Mouse (Mus musculus) layer of hippocampus, adult 18-20 months (tissue): ENCODE data around the gene Doc2b. TPM values are rescaled to one million over a fixed set of nuclear protein-coding genes. Genes with fewer than 3 reads are reported as not detected.
A peak's percentile ranks its signal among the peaks of the same experiment; 100 is the strongest.

ENCODE experiments used
- DNase-seq, 2 experiments: peaks; one replicate each; pipeline ENCODE4 v3.0.0; 2022; ENCODE audit warnings: low spot score in 2 of 2
- long read RNA-seq: library from polyadenylated mRNA; stranded (forward); transcript quantifications from one replicate; pipeline ENCODE4 v2.0.0, GENCODE M21; 2021
- total RNA-seq, 2 experiments: library from RNA; stranded (reverse); gene quantifications; 2 replicates each; pipeline ENCODE4 v1.2.3; 2021

Gene Doc2b
- total RNA-seq: 100 to 1,000 TPM; 105 to 115 TPM
- long read RNA-seq, full-length matches to known transcripts: 8 of 26 reads
- long read RNA-seq, partial matches to known transcripts: 17 of 26 reads
- long read RNA-seq, other reads (novel, unspliced or antisense): 1 of 26 reads

DNA sequence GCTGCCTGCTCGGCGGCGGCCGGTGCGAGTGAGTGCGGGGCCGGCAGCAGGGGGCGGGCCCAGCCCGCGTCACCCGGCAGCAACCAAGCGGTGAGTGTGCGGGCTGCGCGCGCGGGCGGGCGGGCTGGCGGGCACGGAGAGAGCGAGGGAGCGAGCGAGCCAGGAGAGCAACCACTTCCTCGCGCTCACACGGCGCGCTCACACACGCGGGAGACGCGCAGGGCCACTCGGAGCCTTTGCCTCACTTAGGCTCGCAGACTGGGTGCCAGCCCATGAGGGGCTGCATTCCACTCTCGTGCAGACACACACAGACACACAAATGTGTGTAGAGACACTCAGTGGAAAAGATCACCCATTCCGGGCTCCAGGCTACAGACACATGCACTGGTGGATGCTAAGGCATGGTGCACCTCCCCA is at the start of gene Doc2b:
Gene Doc2b, minus strand, starts transcription at position 21 of the 417 bp plus-strand sequence.
- DNase-seq: peak; percentile 82 to 83

DNA sequence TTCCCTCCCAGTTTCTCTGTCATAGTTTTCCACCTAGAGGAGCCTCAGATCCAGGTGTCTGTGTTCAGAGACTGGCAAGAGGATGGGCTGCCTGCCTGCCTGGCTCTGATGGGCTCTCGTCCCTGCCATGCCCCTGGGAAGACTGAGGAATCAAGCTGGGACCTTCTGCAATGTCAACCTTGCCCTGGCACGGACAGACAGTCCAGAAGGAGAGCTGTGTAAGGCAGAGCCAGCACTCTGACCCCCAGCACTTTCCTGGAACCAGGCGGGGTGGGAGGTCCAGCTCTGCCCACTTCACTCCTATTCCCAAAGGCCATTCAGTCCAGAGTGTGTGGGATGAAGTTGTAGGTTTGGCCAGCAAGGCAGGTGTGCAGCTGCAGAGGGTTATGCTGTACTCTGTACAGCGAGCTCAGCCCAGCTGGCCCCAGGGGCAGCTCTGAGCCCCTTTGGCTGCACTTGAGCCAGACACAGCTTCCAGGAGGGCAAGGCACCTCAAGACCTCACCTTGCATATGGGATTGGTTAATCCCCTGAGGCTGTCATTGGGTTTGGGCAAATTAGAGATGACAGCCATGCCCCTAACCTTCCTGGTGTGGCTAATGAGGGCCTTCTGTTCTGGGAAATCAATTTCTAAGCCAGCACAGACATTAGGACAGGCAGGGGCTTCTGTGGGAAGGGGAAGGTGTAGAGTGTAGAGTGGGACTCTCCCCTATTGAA is 47.2 kb upstream of the Doc2b start:
- no peak for DNase-seq

- DNase-seq: no peak
Measured at GRCm38 (mm10) chr11:75841503-75841902, 45.7 kb upstream of the Doc2b start.

DNA sequence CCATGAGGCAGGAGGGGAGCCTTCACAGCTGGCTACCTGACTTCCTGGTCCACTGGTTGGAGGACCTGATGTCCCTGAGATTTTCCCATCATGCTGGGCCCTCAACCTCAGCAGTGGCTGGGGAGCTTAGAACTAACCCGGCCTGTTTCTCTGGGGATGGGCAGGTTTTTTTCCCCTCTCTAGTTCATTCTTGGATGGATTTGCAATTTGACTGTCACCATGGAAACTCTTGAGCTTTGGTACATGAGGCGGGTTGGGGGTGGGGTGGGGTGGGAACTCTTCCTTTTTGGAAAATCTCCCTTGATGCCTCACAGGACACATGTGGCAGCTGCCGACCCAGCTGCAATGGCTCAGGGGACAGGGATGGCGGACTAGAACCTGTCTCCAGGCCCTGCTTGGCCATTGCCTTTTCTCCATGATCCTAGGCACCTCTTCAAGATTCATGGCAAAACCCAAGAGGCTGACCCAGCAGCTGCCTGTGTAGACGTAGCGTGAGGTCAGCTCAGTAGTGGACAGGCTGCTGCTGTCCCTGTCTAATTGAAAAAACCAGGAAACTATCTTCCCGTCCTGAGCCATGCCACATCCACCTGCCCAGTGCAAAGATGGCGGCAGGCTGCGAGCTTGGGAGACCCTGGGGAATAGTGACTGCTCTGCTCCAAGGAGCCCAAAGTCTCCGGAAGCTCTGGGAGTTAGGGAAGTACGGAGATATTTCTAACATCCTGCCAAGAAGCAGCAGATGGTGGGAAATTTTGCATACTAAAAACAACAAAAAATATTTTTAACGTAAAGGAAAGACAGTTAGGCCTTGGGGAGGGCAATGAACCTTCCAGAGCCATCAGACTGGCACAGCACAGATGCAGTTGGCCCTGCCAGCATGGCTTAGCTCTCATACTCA is 43.9 kb upstream of the Doc2b start:
- DNase-seq: peak in 1 of 2 experiments; percentile 35

GRCm38 (mm10) chr11:75838861-75839426 is 43.1 kb upstream of the Doc2b start:
- DNase-seq: no peak

GRCm38 (mm10) chr11:75836240-75836610 is 40.4 kb upstream of the Doc2b start:
- no peak for DNase-seq

- DNase-seq: peak; percentile 23 to 77
Measured at GRCm38 (mm10) chr11:75835587-75836239, 39.9 kb upstream of the Doc2b start.

DNA sequence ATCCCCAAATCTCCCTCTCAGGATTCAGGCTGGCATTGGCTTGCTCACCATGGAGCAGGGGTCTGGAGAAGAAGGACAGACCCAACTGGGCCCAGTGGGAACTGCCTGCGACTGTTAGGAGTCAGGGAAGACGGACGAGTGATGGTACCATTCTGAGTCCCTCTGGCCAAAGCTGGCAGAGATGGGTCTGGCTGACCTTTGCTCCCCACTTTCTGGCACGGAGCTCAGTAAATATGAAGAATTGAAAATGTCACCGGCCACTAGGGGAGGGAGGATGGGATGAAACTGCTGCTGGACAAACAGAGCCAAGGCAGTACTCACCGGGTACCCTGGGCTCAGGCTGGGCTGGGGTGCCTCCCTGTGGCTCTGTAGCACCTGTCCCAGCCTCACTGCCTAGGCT is 37.2 kb upstream of the Doc2b start:
- no peak for DNase-seq

DNA sequence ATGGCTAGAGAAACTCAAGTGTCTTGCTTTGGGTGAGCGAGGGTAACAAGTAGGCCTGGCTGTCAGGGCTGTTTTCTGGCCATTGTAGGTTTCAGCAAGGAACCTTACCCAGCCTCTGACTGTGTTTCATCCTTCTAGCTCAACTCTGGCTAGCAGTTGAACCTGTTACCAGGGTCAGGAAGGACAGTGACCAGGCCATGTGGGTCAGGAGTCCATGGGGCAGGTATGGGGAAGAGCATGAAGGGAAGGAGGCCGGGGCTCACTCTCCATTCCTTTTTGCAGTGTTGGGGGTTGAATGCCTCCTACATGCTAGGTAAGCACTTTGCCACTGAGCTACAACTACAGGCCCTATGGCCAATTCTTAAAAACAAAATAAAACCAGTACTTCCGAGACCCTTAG is 34.5 kb upstream of the Doc2b start:
- no peak for DNase-seq

DNA sequence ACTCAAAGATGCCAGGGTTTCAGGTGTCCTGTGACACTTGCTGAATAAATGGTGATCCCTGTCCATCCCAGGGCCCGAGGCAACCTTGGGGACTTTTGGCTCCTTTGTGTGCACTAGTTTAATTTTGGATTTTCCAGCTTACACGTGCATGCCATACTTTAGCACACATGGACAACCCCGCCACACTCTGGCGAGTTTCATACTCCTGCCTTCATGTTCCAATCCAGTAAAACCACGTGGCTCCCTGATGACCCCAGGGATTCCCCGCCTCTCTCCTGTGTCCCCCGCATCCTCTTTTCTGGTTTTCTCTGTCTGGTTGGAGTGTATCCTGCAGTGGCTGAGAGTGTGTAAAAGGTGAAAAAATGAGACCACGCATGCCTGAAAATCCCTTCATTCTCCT is 31.6 kb upstream of the Doc2b start:
- no peak for DNase-seq

DNA sequence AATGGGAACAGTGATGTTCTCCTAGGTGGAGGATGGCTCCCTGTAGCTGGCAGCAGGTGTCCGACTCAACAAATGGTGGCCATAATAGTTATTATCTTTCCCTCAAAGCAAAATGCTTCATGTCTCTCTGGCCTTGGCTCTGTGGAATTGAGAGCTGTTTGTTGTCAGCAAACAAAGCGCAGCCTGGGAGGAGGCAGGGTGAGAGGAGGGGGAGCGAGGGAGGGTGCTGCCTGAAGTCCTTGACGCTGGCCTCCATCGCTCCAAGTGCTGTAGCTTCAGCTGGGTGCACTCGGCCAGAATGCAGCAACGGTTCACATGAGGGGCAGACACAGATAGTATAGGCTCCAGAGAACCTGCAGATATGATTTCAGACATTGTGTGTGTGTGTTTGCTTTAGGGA is 27.7 kb upstream of the Doc2b start:
- DNase-seq: no peak

DNA sequence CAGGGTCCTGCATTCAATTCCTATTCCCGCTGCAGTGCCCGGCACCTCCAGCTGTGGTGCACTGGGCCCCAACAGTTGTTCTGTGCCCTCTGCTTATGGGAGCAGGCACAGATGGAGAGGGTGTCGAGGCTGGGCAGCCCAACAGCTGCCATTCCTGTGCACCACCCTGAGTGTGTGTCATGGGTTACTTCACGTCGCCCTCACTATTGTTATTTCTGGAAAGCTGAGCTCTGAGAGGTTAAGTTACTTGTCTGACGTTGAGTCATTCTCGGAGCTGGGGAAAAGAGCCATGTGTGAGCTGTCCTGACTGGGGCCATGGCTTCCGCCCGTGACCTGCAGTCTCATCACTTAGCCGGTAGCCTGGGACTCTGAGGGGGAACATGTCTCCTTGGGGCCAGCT is 17.2 kb upstream of the Doc2b start:
- DNase-seq: no peak

GRCm38 (mm10) chr11:75811900-75812299 is 16.1 kb upstream of the Doc2b start:
- DNase-seq: peak in 1 of 2 experiments; percentile 46

- DNase-seq: no peak
Measured at GRCm38 (mm10) chr11:75810526-75810925, 14.7 kb upstream of the Doc2b start.

DNA sequence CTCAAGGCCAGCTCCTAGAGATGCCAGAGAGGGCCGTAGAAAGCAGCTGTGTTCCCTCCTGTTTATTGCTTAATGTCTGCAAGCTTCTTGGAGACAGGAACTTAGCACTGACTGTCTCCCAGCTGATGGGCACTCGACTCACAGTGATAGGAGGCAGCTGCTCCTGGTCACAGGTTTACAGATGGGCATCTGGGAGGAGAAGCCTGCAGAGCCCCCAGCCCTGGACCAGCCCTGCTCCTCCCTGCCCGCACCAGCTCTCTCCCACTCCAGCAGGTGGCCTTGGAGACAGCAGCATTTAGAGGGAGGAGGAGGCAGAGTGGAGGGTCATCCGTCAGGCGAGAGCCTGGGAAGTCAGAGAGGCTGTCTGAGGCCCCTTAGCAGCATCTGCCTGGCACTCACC is 11.6 kb upstream of the Doc2b start:
- DNase-seq: no peak

- DNase-seq: no peak
Measured at GRCm38 (mm10) chr11:75801771-75802550, 6.1 kb upstream of the Doc2b start.

GRCm38 (mm10) chr11:75801369-75801768 is 5.5 kb upstream of the Doc2b start:
- no peak for DNase-seq

DNA sequence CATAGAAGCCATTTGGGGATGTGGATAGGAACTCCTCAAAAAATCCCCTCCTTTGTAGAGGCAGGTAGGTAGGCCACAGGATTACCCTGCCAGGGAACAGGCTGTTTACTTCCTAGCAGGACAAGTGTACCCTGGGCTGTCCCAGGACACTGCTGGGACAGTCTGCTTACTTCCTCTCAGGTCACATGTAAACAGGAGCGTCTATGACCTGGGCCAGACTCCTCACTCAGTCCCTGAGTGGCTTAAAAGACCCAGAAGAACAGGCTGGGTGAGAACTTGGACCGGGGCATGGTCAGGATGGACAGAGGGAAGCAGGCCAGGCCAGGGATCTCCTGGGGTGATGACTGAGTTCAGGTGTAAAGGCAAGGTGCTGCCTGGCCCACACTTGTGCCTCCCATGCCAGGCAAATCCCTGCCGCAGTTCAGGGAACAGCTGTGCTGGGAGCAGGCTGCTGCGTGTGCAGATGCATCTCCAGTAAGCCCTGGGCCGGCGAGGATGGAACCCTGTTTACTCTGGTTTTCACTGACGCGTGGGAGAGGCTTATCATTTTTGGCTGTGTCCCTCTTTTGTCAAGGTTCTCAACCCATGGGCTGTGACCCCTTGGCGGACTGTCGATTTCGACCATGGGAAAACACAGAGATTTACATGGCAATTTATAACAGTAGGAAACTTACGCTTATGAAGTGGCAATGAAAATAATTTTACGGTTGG is 842 bp upstream of the Doc2b start:
- no peak for DNase-seq

GRCm38 (mm10) chr11:75795321-75795636 is 570 bp downstream of the Doc2b start:
- no peak for DNase-seq
